Mouse (Mus musculus) hindbrain, embryonic 14.5 days (tissue): ENCODE measurements around the gene Get4. TPM values are rescaled to one million over a fixed set of nuclear protein-coding genes. Genes with fewer than 3 reads are reported as not detected.

Source experiments
- ATAC-seq: fragments of 200-750 bp; cut with Nextera tagmentation; 2 replicates; pipeline ENCODE4 v1.8.0; 2017; ENCODE audit warnings: moderate number of reproducible peaks, mild to moderate bottlenecking, moderate TSS enrichment, moderate library complexity; ENCODE audit not compliant: low FRiP score
- DNase-seq: peaks from one replicate; pipeline ENCODE4 v3.0.0-alpha.2; 2015; ENCODE audit warnings: low spot score
- H3K27ac ChIP-seq: fragments of 300-500 bp; sonication (generic); 2 replicates; pipeline ENCODE4 v1.5.1; 2014; ENCODE audit warnings: mild to moderate bottlenecking, moderate library complexity
- H3K27me3 ChIP-seq: fragments of 300-500 bp; sonication (generic); 2 replicates; pipeline ENCODE4 v1.6.1; 2014; ENCODE audit warnings: mild to moderate bottlenecking, low read length, mixed read lengths; ENCODE audit not compliant: control insufficient read depth, insufficient read depth
- H3K36me3 ChIP-seq: fragments of 300-500 bp; sonication (generic); replicated peaks from 2 replicates; pipeline ENCODE4 v1.6.1; 2014; ENCODE audit not compliant: control insufficient read depth, insufficient read depth
- H3K4me1 ChIP-seq: fragments of 300-500 bp; sonication (generic); replicated peaks from 2 replicates; pipeline ENCODE4 v1.6.1; 2014; ENCODE audit warnings: antibody characterized with exemption, low read length, mixed read lengths; ENCODE audit not compliant: control insufficient read depth, insufficient read depth
- H3K4me2 ChIP-seq: fragments of 300-500 bp; sonication (generic); replicated peaks from 2 replicates; pipeline ENCODE4 v1.6.1; 2014; ENCODE audit warnings: mild to moderate bottlenecking, moderate library complexity
- H3K4me3 ChIP-seq: fragments of 300-500 bp; sonication (generic); replicated peaks from 2 replicates; pipeline ENCODE4 v1.5.1; 2014; ENCODE audit warnings: mild to moderate bottlenecking, low read length
- H3K9ac ChIP-seq: fragments of 300-500 bp; sonication (generic); 2 replicates; pipeline ENCODE4 v1.6.1; 2014
- H3K9me3 ChIP-seq: fragments of 300-500 bp; sonication (generic); 2 replicates; pipeline ENCODE4 v1.6.1; 2016; ENCODE audit warnings: low read length; ENCODE audit not compliant: control insufficient read depth
- WGBS: fragments of 180-500 bp; shearing (Covaris S2); extraction: QIAGEN DNeasy Blood & Tissue Kit; methylation state at CpG from one replicate; pipeline ENCODE4 v1.1.7; 2014; 5-methylcytosine and 5-hydroxymethylcytosine counted together
- polyA plus RNA-seq: library from polyadenylated mRNA; unstranded; fragments of >200 nt; fragmentation: Nextera tagmentation; extraction: Ambion mirVana; gene quantifications from 2 replicates; pipeline ENCODE4 v1.2.1, GENCODE M21; 2014

Get4 gene
- polyA plus RNA-seq, 1 experiment from 2014 or later = 116 TPM

DNA sequence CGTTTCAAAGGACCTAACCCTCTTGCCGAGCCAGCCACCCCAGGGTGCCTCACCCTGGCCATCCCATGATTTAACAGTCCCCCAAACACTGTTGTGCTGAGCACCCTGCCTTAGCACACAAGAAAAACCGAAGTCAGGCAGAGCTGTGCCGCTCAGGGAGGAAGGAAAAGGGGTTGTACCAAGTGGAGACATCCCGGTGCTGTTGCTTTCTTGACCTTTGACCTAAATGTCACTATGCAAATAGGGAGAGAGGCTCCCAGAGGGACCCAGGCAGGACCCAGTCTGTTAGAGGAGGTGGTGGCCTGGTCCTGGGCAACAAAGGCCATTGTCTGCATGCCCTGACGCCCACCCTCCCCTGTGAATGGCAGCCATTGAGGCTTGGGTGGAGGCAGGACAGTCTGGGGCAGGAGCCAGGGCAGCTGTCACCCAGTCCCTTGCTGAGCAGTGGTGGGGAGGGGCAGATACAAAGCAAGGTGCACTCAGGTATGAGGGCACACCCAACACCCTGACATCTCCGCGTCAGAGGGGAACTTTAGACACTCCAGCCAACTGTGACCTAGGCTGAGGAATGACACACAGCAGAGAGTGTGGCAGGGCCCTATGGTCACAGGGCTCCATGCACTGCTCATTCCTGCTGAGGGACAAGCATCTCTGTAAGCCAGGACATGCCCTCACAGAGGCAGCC, 33.4 kb downstream of the Get4 start:
- Histone ChIP-seq H3K27ac (no peak overlapping the region), H3K4me3 (no peak overlapping the region), H3K36me3 (0 out of 2 replicates have a peak, but pooled peaks cover 3% of the 10 kb centered on the region), H3K9me3 (no peaks in the 10 kb centered on the region), H3K4me2 (no peak overlapping the region), H3K9ac (no peak overlapping the region), H3K4me1 (no peaks in the 10 kb centered on the region), H3K27me3 (no peaks in the 10 kb centered on the region)
- no peak for ATAC-seq
- 46% methylated on average over 8 of the region's 8 CpGs for WGBS
- DNase-seq = no peak

DNA sequence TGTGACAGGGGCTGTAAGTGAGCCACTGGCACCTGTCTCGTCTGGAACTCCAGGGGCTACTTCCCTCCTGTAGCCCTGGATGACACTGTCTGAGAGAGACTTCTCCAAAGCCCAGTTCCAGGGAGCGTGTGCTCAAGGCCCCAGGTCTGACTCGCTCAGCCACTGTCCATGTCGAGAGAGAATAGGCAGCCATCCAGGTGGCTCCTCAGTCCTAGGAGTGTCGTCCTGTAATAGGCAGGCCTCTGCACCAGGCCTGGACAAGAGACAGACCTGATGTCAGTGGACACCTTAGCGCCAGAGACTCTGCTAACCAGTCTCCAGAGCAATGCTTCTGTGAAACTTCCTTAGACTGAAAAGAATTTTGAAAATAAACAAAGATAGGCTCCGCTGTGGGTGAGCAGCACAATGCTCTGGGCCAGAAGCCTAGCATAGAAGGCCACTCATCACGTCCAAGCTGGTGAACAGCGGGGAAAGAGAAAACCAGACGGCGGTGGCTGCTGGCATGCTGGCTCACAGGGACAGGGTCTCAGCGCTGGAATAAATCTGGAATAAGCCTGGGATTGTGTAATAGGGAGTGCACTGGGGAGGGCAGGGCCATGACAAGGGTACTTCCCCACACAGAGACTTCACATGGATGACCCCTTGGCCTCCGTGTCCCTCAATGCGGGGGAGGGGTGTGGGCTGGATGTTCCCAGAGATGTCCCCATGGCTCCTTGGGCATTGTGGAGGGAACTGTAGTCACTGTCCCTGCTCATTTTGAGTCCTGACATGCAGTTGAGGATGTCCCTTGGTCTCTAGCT, 34.2 kb downstream of the Get4 start:
- no peaks in the 10 kb centered on the region for H3K27me3 ChIP-seq
- 70% methylated on average over 14 of the region's 14 CpGs for WGBS
- H3K36me3 ChIP-seq = 0 out of 2 replicates have a peak, but pooled peaks cover 3% of the 10 kb centered on the region
- ATAC-seq (no peak), DNase-seq (no peak)
- no peaks in the 10 kb centered on the region for H3K9me3 ChIP-seq
- no peak overlapping the region for H3K9ac ChIP-seq
- H3K4me3 ChIP-seq = no peak overlapping the region
- H3K27ac ChIP-seq = no peak overlapping the region
- no peaks in the 10 kb centered on the region for H3K4me1 ChIP-seq
- H3K4me2 ChIP-seq = no peak overlapping the region

DNA sequence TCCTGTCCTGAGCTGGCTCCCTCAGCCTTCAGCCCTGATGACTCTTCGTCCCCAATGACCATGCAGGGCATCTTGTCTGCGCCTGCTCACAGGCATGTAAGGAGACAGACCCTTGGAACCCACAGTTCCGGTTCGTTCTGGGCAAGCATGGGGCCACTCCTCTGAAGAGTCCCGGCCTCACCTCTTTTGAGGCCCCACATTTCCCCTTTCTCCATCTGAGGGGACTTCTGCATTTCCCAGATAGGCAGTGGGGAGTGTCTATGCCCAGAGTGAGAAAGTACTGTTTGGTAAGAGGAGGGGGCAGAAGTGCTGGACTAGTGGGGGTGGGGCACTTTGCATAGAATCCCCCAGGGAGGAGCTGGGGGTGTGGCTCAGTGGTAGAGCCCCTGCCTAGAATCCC, 35.0 kb downstream of the Get4 start:
- Histone ChIP-seq H3K27me3 (no peaks in the 10 kb centered on the region), H3K9me3 (no peaks in the 10 kb centered on the region), H3K4me2 (no peak overlapping the region), H3K27ac (no peak overlapping the region), H3K9ac (no peak overlapping the region), H3K4me1 (no peaks in the 10 kb centered on the region), H3K36me3 (0 out of 2 replicates have a peak, but pooled peaks cover 3% of the 10 kb centered on the region), H3K4me3 (no peak overlapping the region)
- DNase-seq (no peak), ATAC-seq (no peak)
- WGBS = 92% methylated on average over 5 of the region's 5 CpGs

DNA sequence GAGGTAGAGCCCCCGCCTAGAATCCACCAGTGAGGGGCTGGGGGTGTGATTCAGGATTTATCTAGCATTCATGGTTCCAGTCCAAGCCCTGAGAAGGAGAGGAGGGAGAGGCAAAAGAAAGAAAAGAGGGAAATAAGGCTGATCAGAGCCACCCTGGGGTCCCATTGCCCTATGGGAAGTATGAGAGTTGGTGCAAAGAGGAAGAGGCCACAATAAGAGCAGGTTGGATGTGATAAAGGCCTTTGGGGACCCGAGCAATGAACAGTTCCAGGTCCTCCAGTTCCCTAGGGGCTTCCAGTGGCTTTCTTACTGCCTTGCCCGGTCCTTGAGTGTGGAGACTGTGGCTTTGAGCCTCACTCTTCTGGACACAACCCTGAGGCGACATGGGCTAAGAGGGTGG, 35.7 kb downstream of the Get4 start:
- ATAC-seq (no peak), DNase-seq (no peak)
- Histone ChIP-seq H3K4me1 (no peaks in the 10 kb centered on the region), H3K36me3 (0 out of 2 replicates have a peak, but pooled peaks cover 3% of the 10 kb centered on the region), H3K9ac (no peak overlapping the region), H3K9me3 (no peaks in the 10 kb centered on the region), H3K27ac (no peak overlapping the region), H3K4me3 (no peak overlapping the region), H3K4me2 (no peak overlapping the region), H3K27me3 (no peaks in the 10 kb centered on the region)
- WGBS = 86% methylated on average over 4 of the region's 4 CpGs

DNA sequence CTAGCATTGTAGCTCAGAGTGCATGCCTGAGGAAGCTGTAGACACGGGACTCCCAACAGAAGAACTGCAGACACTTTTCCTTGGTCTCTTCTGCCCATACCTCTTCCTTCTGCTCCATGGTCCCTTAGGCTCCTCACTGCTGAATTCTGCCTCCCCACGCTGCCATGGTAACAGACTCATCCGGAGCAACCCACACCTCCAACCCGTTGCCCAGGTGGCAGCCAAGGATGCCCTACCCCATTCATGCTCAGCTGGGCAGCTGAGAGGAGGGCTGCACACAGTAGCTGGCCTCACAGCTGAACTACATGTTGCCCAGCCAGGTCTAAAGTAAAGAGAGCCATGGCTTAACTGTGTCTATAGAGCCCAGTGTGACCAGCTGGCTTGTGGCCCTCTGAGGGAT, 36.5 kb downstream of the Get4 start:
- no peak overlapping the region for H3K9ac ChIP-seq
- H3K4me2 ChIP-seq = no peak overlapping the region
- H3K9me3 ChIP-seq = no peaks in the 10 kb centered on the region
- 77% methylated on average over 4 of the region's 4 CpGs for WGBS
- no peaks in the 10 kb centered on the region for H3K4me1 ChIP-seq
- ATAC-seq = no peak
- H3K4me3 ChIP-seq = no peak overlapping the region
- no peak for DNase-seq
- H3K27ac ChIP-seq = no peak overlapping the region
- H3K27me3 ChIP-seq = no peaks in the 10 kb centered on the region
- 0 out of 2 replicates have a peak, but pooled peaks cover 3% of the 10 kb centered on the region for H3K36me3 ChIP-seq

DNA sequence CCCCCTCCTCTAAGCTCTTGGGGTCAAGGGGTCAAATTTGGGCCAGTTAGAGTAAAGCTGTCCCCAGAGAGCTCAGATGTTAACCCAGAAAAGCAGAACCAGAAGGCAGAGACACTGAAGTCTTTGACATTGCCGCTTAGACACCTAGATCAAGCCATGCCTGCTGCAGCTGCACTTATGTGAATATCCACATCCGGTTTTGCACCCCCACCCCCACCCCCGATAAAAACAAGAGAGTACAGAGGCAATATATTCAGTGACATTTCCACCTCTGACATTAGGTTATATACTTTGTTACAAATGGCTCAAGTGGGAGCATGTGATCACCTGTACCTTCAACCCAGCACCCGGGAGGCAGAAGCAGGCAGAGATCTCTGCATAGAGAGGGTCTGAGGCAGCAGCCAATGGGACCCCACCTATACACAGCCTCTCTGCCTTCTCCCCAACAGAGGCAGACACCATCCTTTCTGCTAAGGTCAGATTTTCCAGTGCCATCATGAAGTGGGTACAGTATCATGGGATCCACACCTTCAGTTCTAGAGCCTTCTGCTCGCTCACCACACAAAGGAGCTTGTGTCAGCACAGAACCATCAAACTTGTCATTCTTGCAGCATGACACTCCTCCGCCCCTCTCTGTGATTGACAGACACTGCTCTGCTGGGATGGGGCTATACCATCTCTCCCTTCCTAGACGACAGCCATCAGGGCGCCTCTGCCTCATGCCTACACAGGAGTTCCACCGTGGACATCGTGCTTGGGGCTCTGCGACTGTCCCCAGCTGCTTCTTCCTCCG, 38.5 kb downstream of the Get4 start:
- Histone ChIP-seq H3K4me3 (no peak overlapping the region), H3K9me3 (no peaks in the 10 kb centered on the region), H3K27ac (no peak overlapping the region), H3K27me3 (no peaks in the 10 kb centered on the region), H3K36me3 (peaks cover 3% of the 10 kb centered on the region; the same call in 1 of the 2 replicates), H3K4me2 (no peak overlapping the region), H3K4me1 (no peaks in the 10 kb centered on the region), H3K9ac (no peak overlapping the region)
- WGBS = 88% methylated on average over 12 of the region's 12 CpGs
- no peak for DNase-seq
- ATAC-seq = no peak

DNA sequence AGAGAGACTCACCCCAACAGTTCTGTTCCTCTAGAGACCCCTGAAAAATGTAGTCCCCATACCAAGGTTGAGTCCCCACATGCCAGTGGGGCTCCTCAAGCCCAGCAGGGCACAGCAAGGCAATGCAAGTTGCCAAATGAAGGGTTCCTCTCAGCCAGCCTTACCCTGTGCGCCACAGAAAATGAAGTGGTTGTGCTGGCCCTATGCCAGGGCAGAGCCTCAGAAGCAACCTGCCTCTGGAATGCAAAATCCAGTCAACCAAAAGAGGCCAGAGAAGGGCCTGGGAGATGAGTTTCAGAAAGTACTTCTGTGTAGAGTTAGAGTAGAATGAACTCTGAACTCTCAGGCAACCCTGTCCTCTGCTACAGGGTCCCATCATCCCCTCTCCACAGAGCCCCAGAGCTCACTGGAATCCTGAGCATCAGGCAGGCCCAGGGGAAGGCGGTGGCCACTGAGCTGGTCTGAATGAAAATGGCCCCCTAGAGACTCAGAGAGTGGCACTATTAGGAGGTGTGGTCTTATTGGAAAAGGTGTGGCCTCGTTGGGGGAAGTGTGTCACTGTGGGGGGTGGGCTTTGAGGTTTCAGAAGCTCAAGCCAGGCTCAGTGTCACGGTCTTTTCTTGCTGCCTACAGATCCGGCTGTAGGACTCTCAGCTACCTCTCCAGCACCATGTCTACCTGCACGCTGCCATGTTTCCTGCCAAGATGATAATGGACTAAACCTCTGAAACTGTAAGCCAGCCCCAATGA, 39.9 kb downstream of the Get4 start:
- 80% methylated on average over 6 of the region's 6 CpGs for WGBS
- no peak overlapping the region for H3K9ac ChIP-seq
- no peaks in the 10 kb centered on the region for H3K27me3 ChIP-seq
- H3K4me1 ChIP-seq = no peaks in the 10 kb centered on the region
- H3K27ac ChIP-seq = no peak overlapping the region
- no peaks in the 10 kb centered on the region for H3K9me3 ChIP-seq
- H3K4me2 ChIP-seq = no peak overlapping the region
- H3K36me3 ChIP-seq = peaks cover 3% of the 10 kb centered on the region; the same call in 1 of the 2 replicates
- no peak overlapping the region for H3K4me3 ChIP-seq
- DNase-seq (no peak), ATAC-seq (no peak)

DNA sequence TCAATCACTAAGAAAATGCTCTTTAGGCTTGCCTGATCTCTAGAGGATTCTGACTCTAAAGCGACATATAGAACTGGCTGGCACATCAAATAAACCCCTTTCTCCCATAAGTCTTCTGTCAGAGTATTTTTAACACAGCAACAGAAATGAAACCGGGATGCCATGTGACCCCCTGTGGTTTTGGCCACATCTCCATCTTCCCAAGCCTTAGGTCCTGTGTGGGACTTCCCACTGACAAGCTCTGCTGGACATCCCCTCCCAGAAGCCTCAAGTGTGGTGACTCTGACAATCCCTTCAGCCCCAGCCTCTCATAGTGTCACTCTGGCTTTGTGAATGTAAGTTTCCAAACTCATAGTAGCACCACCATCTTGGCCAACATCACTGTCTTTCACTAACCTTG, 42.0 kb downstream of the Get4 start:
- 84% methylated on average over 2 of the region's 2 CpGs for WGBS
- DNase-seq (no peak), ATAC-seq (no peak)
- no peak overlapping the region for H3K4me3 ChIP-seq
- no peak overlapping the region for H3K4me2 ChIP-seq
- H3K9me3 ChIP-seq = no peaks in the 10 kb centered on the region
- no peak overlapping the region for H3K27ac ChIP-seq
- H3K36me3 ChIP-seq = peaks cover 3% of the 10 kb centered on the region; the same call in 1 of the 2 replicates
- H3K4me1 ChIP-seq = no peaks in the 10 kb centered on the region
- no peaks in the 10 kb centered on the region for H3K27me3 ChIP-seq
- H3K9ac ChIP-seq = no peak overlapping the region
